Mouse (Mus musculus) ovary, postnatal 10 days (tissue): ENCODE results near the gene Cpt2.

ENCODE experiments used
- DNase-seq: peaks from one replicate; pipeline ENCODE4 v3.0.0; 2022; ENCODE audit warnings: low spot score

Cpt2 gene

GRCm38 (mm10) chr4:107923145-107923802, at the start of gene Cpt2:
Cpt2 (minus strand) TSS chr4:107923610.
- peak; percentile 86 for DNase-seq

GRCm38 (mm10) chr4:107971162-107971561, 47.8 kb upstream of the Cpt2 start:
- no peak for DNase-seq

GRCm38 (mm10) chr4:107969781-107970180, 46.4 kb upstream of the Cpt2 start:
- no peak for DNase-seq

GRCm38 (mm10) chr4:107967966-107968682, 44.7 kb upstream of the Cpt2 start, which contains the start of gene Slc1a7:
Slc1a7 (plus strand) TSS chr4:107968332.
- no peak for DNase-seq

GRCm38 (mm10) chr4:107966416-107967109, 43.2 kb upstream of the Cpt2 start:
- DNase-seq, result no peak

GRCm38 (mm10) chr4:107962792-107963191, 39.4 kb upstream of the Cpt2 start:
- no peak for DNase-seq

GRCm38 (mm10) chr4:107962044-107962732, 38.8 kb upstream of the Cpt2 start:
- no peak for DNase-seq

GRCm38 (mm10) chr4:107958487-107958886, 35.1 kb upstream of the Cpt2 start:
- no peak for DNase-seq

GRCm38 (mm10) chr4:107955691-107956090, 32.3 kb upstream of the Cpt2 start:
- no peak for DNase-seq

- no peak for DNase-seq
Observed at GRCm38 (mm10) chr4:107952845-107953244, 29.4 kb upstream of the Cpt2 start.

GRCm38 (mm10) chr4:107949918-107950317, 26.5 kb upstream of the Cpt2 start:
- DNase-seq, result no peak

GRCm38 (mm10) chr4:107944141-107944540, 20.7 kb upstream of the Cpt2 start:
- DNase-seq, result no peak

GRCm38 (mm10) chr4:107942741-107943140, 19.3 kb upstream of the Cpt2 start:
- DNase-seq, result no peak

- DNase-seq, result no peak
Observed at GRCm38 (mm10) chr4:107938124-107938523, 14.7 kb upstream of the Cpt2 start.

- DNase-seq, result peak; percentile 38
Observed at GRCm38 (mm10) chr4:107937338-107937737, 13.9 kb upstream of the Cpt2 start.

GRCm38 (mm10) chr4:107935254-107935653, 11.8 kb upstream of the Cpt2 start:
- DNase-seq, result no peak

GRCm38 (mm10) chr4:107933239-107933638, 9.8 kb upstream of the Cpt2 start:
- no peak for DNase-seq

- no peak for DNase-seq
Observed at GRCm38 (mm10) chr4:107931453-107931852, 8.0 kb upstream of the Cpt2 start.

GRCm38 (mm10) chr4:107928726-107929125, 5.3 kb upstream of the Cpt2 start:
- DNase-seq, result no peak

- no peak for DNase-seq
Observed at GRCm38 (mm10) chr4:107928269-107928668, 4.9 kb upstream of the Cpt2 start.

- DNase-seq, result no peak
Observed at GRCm38 (mm10) chr4:107923803-107924194, 389 bp upstream of the Cpt2 start.

- DNase-seq, result no peak
Observed at GRCm38 (mm10) chr4:107921952-107922351, 1.5 kb downstream of the Cpt2 start.
